Mouse (Mus musculus): Measurements from ENCODE around the gene Psmb3. TPM values are rescaled to one million over a fixed set of nuclear protein-coding genes. Genes with fewer than 3 reads are reported as not detected.

Psmb3 gene
- total and polyA plus RNA-seq, 3 experiments, result 560 to 1,251 (median 863) TPM

DNA sequence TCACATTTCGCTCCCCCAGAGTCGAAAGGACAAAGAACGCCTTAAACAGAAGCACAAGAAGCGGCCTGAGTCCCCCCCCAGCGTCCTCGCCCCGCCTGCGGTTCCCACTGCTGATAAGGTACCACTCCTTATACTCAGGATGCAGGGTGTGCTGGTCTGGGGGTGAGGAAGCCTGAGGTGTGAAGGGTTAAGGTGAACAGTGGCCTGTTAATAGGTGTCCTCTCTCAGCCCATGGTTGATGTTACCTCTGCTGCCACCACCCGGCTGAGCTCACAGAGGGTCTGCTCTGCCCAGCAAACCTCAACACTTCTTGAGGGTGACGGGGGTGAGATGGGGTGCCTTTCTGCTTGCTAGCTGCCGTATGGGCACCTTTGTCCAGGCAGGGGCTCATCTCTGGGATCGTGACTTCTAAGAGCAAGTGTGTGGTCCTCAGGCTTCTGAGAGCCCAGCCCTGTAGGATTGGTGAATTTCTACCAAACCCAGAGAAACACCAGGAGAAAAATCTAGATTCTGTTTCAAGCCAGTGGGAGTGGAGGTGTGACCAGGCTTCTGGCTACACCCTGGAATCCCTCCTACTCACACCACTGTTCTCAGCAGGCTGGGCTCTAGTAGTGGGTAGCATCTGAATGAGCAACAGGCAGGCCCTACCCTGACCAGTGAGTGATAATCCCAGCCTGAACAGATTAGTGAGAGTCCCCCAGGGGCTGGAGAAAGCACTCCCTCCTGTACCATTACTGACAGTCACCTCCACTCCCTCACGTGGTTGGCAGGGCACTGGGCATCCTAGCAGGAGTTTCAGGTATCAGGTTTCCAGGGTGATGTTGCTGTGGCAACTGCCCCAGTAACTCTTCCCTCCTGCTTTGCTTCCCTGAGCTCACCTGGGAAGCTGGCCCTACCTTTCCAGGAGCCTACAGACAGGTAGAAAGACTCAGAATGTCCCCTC, 32.7 kb upstream of the Psmb3 start:
- Histone ChIP-seq H3K4me1 (ENCODE audit: control insufficient read depth in 1 of 2, insufficient read depth in 2 of 2) (peaks cover 5 to 28% of the 10 kb centered on the region in 2 experiments; a peak in 3 of 4 replicates), H3K4me3 (replicated peaks in 1 of 3; ENCODE audit: low read depth in 2 of 3, low read length in 2 of 3, poor library complexity in 1 of 3) (no peak overlapping the region), H3K27me3 (replicated peaks) (no peaks in the 10 kb centered on the region), H3K4me2 (ENCODE audit: insufficient read depth, low read depth, poor library complexity, severe bottlenecking) (no peak overlapping the region), H3K9ac (ENCODE audit: insufficient read depth, low read depth) (no peak overlapping the region), H3K27ac (ENCODE audit: insufficient read depth, low read depth) (no peak overlapping the region), H3K36me3 (replicated peaks in 1 of 2; ENCODE audit: control insufficient read depth in 1 of 2, insufficient read depth in 1 of 2, low read length in 1 of 2) (peaks cover 97 to 99% of the 10 kb centered on the region in 2 experiments), H3K9me3 (replicated peaks; ENCODE audit: low read length) (peaks cover 2% of the 10 kb centered on the region), H3K79me2 (replicated peaks; ENCODE audit: control insufficient read depth, extremely low read depth, insufficient read depth, poor library complexity, severe bottlenecking) (peaks cover 14% of the 10 kb centered on the region)
- no peak for DNase-seq (ENCODE audit: extremely low read depth)
- in situ Hi-C loops (cut with MboI; ENCODE audit: low pct_ligation_motif_present, low pct_unique_long_range_greater_than_20kb, low sequenced_read_pairs) (no loop called here), dilution Hi-C loops (cut with MboI; ENCODE audit: extremely low pct_ligation_motif_present, extremely low pct_unique_long_range_greater_than_20kb, low sequenced_read_pairs) (no loop called here)
- no peak for TF ChIP-seq UBTF (IDR thresholded peaks at IDR 0.05; ENCODE audit: low read depth, low read length)
- TF ChIP-seq PAX5 (IDR thresholded peaks at IDR 0.05; ENCODE audit: low read length), result no peak

DNA sequence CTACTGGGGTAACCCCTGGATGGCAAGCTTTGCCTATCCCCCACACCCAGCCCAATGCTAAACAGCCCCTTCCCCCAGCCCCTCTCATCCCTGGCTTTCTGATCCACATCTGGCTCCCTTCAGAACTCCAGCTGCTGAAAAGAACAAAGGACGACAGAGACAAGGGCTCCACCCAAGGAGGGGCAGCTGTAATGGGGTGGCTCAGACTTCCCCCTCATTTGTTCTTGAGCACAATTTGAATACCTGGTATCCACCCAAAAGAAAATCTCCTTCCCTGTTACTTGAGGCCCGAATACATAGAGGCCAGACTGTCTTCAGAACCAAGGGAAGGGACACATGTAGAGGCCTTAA, 32.0 kb upstream of the Psmb3 start:
- Histone ChIP-seq H3K9me3 (replicated peaks; ENCODE audit: low read length) (no peaks in the 10 kb centered on the region), H3K27ac (ENCODE audit: insufficient read depth, low read depth) (no peak overlapping the region), H3K4me2 (ENCODE audit: insufficient read depth, low read depth, poor library complexity, severe bottlenecking) (no peak overlapping the region), H3K9ac (ENCODE audit: insufficient read depth, low read depth) (no peak overlapping the region), H3K36me3 (replicated peaks in 1 of 2; ENCODE audit: control insufficient read depth in 1 of 2, insufficient read depth in 1 of 2, low read length in 1 of 2) (peaks cover 97 to 99% of the 10 kb centered on the region in 2 experiments), H3K79me2 (replicated peaks; ENCODE audit: control insufficient read depth, extremely low read depth, insufficient read depth, poor library complexity, severe bottlenecking) (0 out of 2 replicates have a peak, but pooled peaks cover 7% of the 10 kb centered on the region), H3K4me3 (replicated peaks in 1 of 3; ENCODE audit: low read depth in 2 of 3, low read length in 2 of 3, poor library complexity in 1 of 3) (no peak overlapping the region), H3K4me1 (ENCODE audit: control insufficient read depth in 1 of 2, insufficient read depth in 2 of 2) (peaks cover 3 to 26% of the 10 kb centered on the region in 2 experiments; a peak in 1 of 4 replicates), H3K27me3 (replicated peaks) (no peaks in the 10 kb centered on the region)
- dilution Hi-C loops (cut with MboI; ENCODE audit: extremely low pct_ligation_motif_present, extremely low pct_unique_long_range_greater_than_20kb, low sequenced_read_pairs), result no loop called here
- no peak for TF ChIP-seq CTCF (conservative IDR thresholded peaks at IDR 0.05 in 1 of 2, IDR thresholded peaks at IDR 0.05 in 1 of 2; ENCODE audit: low read depth in 2 of 2, low read length in 2 of 2)
- no peak for TF ChIP-seq IRF4 (IDR thresholded peaks at IDR 0.05; ENCODE audit: low read depth, low read length)
- no peak for TF ChIP-seq CHD2 (IDR thresholded peaks at IDR 0.05; ENCODE audit: low read length)
- TF ChIP-seq UBTF (IDR thresholded peaks at IDR 0.05; ENCODE audit: low read depth, low read length), result no peak
- no peak for TF ChIP-seq SMC3 (IDR thresholded peaks at IDR 0.05; ENCODE audit: low read depth, low read length)
- no peak for TF ChIP-seq BHLHE40 (IDR thresholded peaks at IDR 0.05; ENCODE audit: low read depth, low read length)
- no peak for TF ChIP-seq POLR2A (IDR thresholded peaks at IDR 0.05; ENCODE audit: low read depth, low read length)
- no peak for TF ChIP-seq ETS1 (conservative IDR thresholded peaks at IDR 0.05; ENCODE audit: low read depth, low read length)
- no peak for TF ChIP-seq PAX5 (IDR thresholded peaks at IDR 0.05; ENCODE audit: low read length)
- no peak for TF ChIP-seq E2F4 (IDR thresholded peaks at IDR 0.05; ENCODE audit: insufficient replicate concordance, low read depth, low read length)
- no peak for TF ChIP-seq RAD21 (IDR thresholded peaks at IDR 0.05; ENCODE audit: low read depth, low read length)
- no peak for TF ChIP-seq EP300 (IDR thresholded peaks at IDR 0.05; ENCODE audit: low read length)
- TF ChIP-seq TBP (conservative IDR thresholded peaks at IDR 0.05; ENCODE audit: low read depth, low read length), result no peak
- TF ChIP-seq TCF12 (IDR thresholded peaks at IDR 0.05; ENCODE audit: low read depth, low read length), result no peak
- no peak for DNase-seq (ENCODE audit: extremely low read depth)
- in situ Hi-C loops (cut with MboI; ENCODE audit: low pct_ligation_motif_present, low pct_unique_long_range_greater_than_20kb, low sequenced_read_pairs), result no loop called here

Data from CH12.LX (cell line).